Mouse (Mus musculus): ENCODE results near the gene Rhof. TPM values are rescaled to one million over a fixed set of nuclear protein-coding genes. Genes with fewer than 3 reads are reported as not detected.

Gene Rhof
- polyA plus RNA-seq, 1 experiment = 32.3 TPM

DNA sequence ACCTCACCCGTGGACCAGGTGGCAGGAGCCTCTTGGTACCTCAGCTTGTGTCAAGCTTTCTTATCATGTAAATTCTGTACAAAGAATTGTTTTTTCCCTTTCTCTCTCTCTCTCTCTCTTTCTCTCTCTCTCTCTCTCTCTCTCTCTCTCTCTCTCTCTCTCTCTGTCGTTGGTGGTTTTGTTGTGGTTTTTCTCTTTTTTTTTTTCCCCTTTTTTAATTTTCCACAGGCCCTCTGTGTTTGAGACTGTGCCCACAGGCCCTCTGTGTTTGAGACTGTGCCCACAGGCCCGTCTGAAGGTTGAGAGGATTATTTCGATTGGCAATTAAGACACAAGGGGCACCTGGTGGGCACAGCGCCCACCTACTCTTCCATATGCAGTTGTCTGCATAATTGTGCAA is 35.1 kb upstream of the Rhof start:
- Histone ChIP-seq H3K4me1 (ENCODE audit: control insufficient read depth, insufficient read depth, low read length) (0 out of 2 replicates have a peak, but pooled peaks cover 4% of the 10 kb centered on the region), H3K27ac (ENCODE audit: insufficient read depth, low read length) (no peak overlapping the region), H3K27me3 (ENCODE audit: control insufficient read depth, insufficient read depth, low read length) (no peaks in the 10 kb centered on the region), H3K4me3 (replicated peaks; ENCODE audit: insufficient read depth, low read depth, low read length) (no peak overlapping the region)
- WGBS = 41% methylated on average over 5 of the region's 5 CpGs
- TF ChIP-seq POLR2A (IDR thresholded peaks at IDR 0.05; ENCODE audit: borderline replicate concordance, insufficient read depth, low read length) (no peak), CTCF (IDR thresholded peaks at IDR 0.05; ENCODE audit: borderline replicate concordance, insufficient read depth, low read depth, low read length) (no peak)
- DNase-seq = no peak

DNA sequence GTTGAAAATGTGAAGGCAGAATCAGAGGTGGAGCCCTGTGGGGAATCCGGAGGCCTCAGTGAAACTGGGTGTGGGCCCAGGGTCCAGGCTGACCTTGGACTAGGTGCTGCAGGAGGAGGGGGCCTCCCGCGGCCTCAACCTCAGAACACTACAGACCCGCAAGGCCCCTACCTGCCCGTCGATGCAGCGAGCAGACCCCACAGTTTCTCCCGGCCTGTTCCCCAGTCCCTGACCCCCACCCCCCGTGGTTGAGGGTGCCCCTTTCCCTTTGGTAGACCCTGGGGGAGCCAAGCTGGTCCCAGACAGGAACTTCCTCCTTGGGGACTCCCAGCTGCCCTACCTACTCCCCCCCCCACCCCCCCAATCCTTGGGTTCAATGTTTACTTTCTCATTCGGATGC is 33.9 kb upstream of the Rhof start:
- H3K4me3 ChIP-seq (replicated peaks; ENCODE audit: insufficient read depth, low read depth, low read length) = no peak overlapping the region
- no peak for DNase-seq
- no peaks in the 10 kb centered on the region for H3K27me3 ChIP-seq (ENCODE audit: control insufficient read depth, insufficient read depth, low read length)
- H3K4me1 ChIP-seq (ENCODE audit: control insufficient read depth, insufficient read depth, low read length) = no peaks in the 10 kb centered on the region
- WGBS = 83% methylated on average over 10 of the region's 10 CpGs
- no peak for TF ChIP-seq CTCF (IDR thresholded peaks at IDR 0.05; ENCODE audit: borderline replicate concordance, insufficient read depth, low read depth, low read length)
- no peak for TF ChIP-seq POLR2A (IDR thresholded peaks at IDR 0.05; ENCODE audit: borderline replicate concordance, insufficient read depth, low read length)
- no peak overlapping the region for H3K27ac ChIP-seq (ENCODE audit: insufficient read depth, low read length)

DNA sequence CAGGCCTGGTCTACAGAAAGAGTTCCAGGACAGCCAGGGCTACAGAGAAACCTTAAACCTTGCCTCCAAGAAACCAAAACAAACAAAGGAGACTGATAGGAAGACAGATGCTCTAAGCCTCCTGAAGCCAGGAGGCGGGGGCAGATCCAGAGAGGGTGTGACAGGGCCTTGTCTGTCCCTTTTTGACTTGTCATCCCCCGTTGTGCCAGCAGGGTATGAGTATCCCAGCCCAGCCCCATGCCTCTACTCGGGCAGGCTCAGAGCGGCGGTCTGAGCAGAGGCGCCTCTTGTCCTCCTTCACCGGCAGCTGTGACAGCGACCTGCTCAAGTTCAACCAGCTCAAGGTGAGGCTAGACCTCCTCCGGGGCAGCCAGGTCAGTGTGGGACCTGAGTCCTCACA is 30.4 kb upstream of the Rhof start:
- Histone ChIP-seq H3K4me3 (replicated peaks; ENCODE audit: insufficient read depth, low read depth, low read length) (no peak overlapping the region), H3K4me1 (ENCODE audit: control insufficient read depth, insufficient read depth, low read length) (no peaks in the 10 kb centered on the region), H3K27ac (ENCODE audit: insufficient read depth, low read length) (no peak overlapping the region), H3K27me3 (ENCODE audit: control insufficient read depth, insufficient read depth, low read length) (no peaks in the 10 kb centered on the region)
- 66% methylated on average over 9 of the region's 9 CpGs for WGBS
- no peak for DNase-seq
- TF ChIP-seq POLR2A (IDR thresholded peaks at IDR 0.05; ENCODE audit: borderline replicate concordance, insufficient read depth, low read length) = no peak
- TF ChIP-seq CTCF (IDR thresholded peaks at IDR 0.05; ENCODE audit: borderline replicate concordance, insufficient read depth, low read depth, low read length) = no peak

DNA sequence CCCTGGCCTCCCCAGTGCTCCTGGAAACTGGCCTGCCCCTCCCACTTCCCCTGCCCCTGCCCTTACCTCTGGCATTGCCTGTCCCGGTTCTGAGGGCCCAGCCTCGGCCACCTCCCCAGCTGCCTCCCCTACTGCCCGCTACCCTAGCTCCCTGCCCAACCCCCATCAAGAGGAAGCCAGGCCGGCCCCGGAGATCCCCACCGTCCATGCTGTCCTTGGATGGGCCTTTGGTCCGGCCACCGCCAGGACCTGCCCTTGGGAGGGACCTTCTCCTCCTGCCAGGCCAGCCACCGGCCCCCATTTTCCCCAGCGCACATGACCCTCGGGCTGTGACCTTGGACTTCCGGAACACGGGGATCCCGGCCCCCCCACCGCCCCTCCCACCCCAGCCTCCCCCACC is 27.8 kb upstream of the Rhof start:
- 84% methylated on average over 15 of the region's 15 CpGs for WGBS
- no peaks in the 10 kb centered on the region for H3K27me3 ChIP-seq (ENCODE audit: control insufficient read depth, insufficient read depth, low read length)

DNA sequence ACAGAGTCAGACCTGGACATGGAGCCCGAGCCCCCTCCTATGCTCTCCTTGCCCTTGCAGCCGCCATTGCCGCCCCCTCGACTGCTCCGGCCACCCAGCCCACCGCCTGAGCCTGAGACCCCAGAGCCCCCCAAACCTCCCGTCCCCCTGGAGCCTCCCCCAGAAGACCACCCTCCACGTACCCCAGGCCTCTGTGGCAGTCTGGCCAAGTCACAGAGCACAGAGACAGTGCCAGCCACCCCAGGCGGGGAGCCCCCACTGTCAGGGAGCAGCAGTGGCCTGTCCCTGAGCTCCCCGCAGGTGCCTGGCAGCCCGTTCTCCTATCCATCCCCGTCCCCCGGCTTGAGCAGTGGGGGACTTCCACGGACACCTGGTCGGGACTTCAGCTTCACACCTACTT is 27.4 kb upstream of the Rhof start:
- 79% methylated on average over 15 of the region's 15 CpGs for WGBS

More for the DNA sequence above, 27.8 kb upstream of the Rhof start:
- no peak for TF ChIP-seq CTCF (IDR thresholded peaks at IDR 0.05; ENCODE audit: borderline replicate concordance, insufficient read depth, low read depth, low read length)
- TF ChIP-seq POLR2A (IDR thresholded peaks at IDR 0.05; ENCODE audit: borderline replicate concordance, insufficient read depth, low read length) = no peak
- no peak overlapping the region for H3K4me3 ChIP-seq (replicated peaks; ENCODE audit: insufficient read depth, low read depth, low read length)
- DNase-seq = no peak
- no peak overlapping the region for H3K27ac ChIP-seq (ENCODE audit: insufficient read depth, low read length)
- no peaks in the 10 kb centered on the region for H3K4me1 ChIP-seq (ENCODE audit: control insufficient read depth, insufficient read depth, low read length)

DNA sequence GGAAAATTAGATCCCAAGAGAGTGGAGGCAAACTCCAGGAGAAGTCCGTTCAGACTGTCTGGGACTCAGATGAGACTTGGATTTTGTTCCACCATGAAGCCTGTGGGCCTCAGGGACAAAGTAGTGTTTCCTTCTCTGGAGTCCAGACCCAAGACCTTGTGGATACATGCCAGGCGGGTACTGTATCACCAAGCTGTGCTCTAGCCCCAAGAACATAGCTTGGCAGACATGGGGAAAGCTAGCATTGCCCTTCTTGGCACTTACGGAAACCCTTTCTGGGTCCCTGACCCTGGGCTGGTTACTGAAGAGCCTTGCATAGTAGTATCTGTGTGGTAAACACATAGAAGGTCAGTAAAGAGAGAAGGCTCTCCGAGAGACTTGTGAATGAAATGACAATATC is 27.0 kb upstream of the Rhof start:
- H3K27ac ChIP-seq (ENCODE audit: insufficient read depth, low read length) = no peak overlapping the region
- no peak for DNase-seq
- WGBS = 89% methylated on average over 4 of the region's 4 CpGs
- TF ChIP-seq CTCF (IDR thresholded peaks at IDR 0.05; ENCODE audit: borderline replicate concordance, insufficient read depth, low read depth, low read length) (no peak), POLR2A (IDR thresholded peaks at IDR 0.05; ENCODE audit: borderline replicate concordance, insufficient read depth, low read length) (no peak)
- no peaks in the 10 kb centered on the region for H3K27me3 ChIP-seq (ENCODE audit: control insufficient read depth, insufficient read depth, low read length)
- no peaks in the 10 kb centered on the region for H3K4me1 ChIP-seq (ENCODE audit: control insufficient read depth, insufficient read depth, low read length)
- H3K4me3 ChIP-seq (replicated peaks; ENCODE audit: insufficient read depth, low read depth, low read length) = no peak overlapping the region

More for the DNA sequence above, 27.4 kb upstream of the Rhof start:
- TF ChIP-seq CTCF (IDR thresholded peaks at IDR 0.05; ENCODE audit: borderline replicate concordance, insufficient read depth, low read depth, low read length) (no peak), POLR2A (IDR thresholded peaks at IDR 0.05; ENCODE audit: borderline replicate concordance, insufficient read depth, low read length) (no peak)
- DNase-seq = no peak
- Histone ChIP-seq H3K27ac (ENCODE audit: insufficient read depth, low read length) (no peak overlapping the region), H3K4me3 (replicated peaks; ENCODE audit: insufficient read depth, low read depth, low read length) (no peak overlapping the region), H3K4me1 (ENCODE audit: control insufficient read depth, insufficient read depth, low read length) (no peaks in the 10 kb centered on the region), H3K27me3 (ENCODE audit: control insufficient read depth, insufficient read depth, low read length) (no peaks in the 10 kb centered on the region)

DNA sequence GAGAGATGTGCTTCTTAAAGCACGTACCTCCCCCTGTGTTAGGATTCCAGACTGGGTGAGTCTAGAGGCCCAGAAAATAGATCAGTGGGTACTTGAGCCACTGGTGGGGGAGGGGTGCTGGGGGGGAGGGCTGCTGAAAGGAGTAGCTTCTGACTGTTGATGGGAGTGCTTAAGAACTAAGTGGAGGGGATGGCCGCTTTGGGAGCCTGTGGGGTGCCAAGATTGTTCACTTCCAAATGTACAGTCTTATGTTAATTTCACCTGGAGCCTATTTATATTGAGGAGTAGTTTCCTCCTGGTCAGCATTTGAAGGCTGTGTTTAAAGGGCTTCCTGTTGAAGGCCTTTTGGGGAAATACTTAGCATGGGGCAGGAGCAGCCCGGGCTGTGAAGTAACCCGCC is 25.5 kb upstream of the Rhof start:
- no peak overlapping the region for H3K4me3 ChIP-seq (replicated peaks; ENCODE audit: insufficient read depth, low read depth, low read length)
- no peak for DNase-seq
- no peak overlapping the region for H3K27ac ChIP-seq (ENCODE audit: insufficient read depth, low read length)
- no peak for TF ChIP-seq CTCF (IDR thresholded peaks at IDR 0.05; ENCODE audit: borderline replicate concordance, insufficient read depth, low read depth, low read length)
- TF ChIP-seq POLR2A (IDR thresholded peaks at IDR 0.05; ENCODE audit: borderline replicate concordance, insufficient read depth, low read length) = no peak
- WGBS = 82% methylated on average over 4 of the region's 4 CpGs
- H3K27me3 ChIP-seq (ENCODE audit: control insufficient read depth, insufficient read depth, low read length) = no peaks in the 10 kb centered on the region
- H3K4me1 ChIP-seq (ENCODE audit: control insufficient read depth, insufficient read depth, low read length) = no peaks in the 10 kb centered on the region

DNA sequence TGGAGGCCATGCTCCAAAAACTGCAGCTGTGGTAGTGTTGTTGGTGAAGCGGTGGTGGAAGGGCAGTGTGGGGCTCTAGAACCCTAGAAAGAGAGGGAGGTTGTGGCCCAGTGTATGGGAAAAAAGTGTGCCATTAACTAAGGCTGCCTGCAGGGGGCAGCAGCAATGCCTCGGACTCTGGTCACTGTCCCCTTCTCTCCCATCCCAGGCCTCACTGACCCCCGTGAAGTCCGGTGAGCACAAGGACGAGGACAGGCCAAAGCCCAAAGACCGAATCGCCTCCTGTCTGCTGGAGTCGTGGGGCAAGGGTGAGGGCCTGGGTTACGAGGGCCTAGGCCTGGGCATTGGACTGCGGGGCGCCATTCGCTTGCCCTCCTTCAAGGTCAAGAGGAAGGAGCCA is 24.3 kb upstream of the Rhof start:
- no peak for TF ChIP-seq POLR2A (IDR thresholded peaks at IDR 0.05; ENCODE audit: borderline replicate concordance, insufficient read depth, low read length)
- peak; percentile 60 for TF ChIP-seq CTCF (IDR thresholded peaks at IDR 0.05; ENCODE audit: borderline replicate concordance, insufficient read depth, low read depth, low read length)
- no peak overlapping the region for H3K27ac ChIP-seq (ENCODE audit: insufficient read depth, low read length)
- H3K4me1 ChIP-seq (ENCODE audit: control insufficient read depth, insufficient read depth, low read length) = no peaks in the 10 kb centered on the region
- no peak for DNase-seq
- H3K27me3 ChIP-seq (ENCODE audit: control insufficient read depth, insufficient read depth, low read length) = no peaks in the 10 kb centered on the region
- 78% methylated on average over 12 of the region's 12 CpGs for WGBS
- H3K4me3 ChIP-seq (replicated peaks; ENCODE audit: insufficient read depth, low read depth, low read length) = no peak overlapping the region

All from cerebellum, adult 2 months (tissue).